Mouse (Mus musculus) spleen, postnatal 14 days (tissue): ENCODE results near the gene Rd3l.

Experiments
- DNase-seq, 2 experiments: peaks; one replicate each; pipeline ENCODE4 v3.0.0; 2021 to 2022; ENCODE audit warnings: low spot score in 2 of 2

Gene Rd3l

GRCm38 (mm10) chr12:111980887-111981367 lies at the start of gene Rd3l:
Gene Rd3l, minus strand, starts transcription at chr12:111981317.
- DNase-seq: no peak

- DNase-seq: no peak
Measured at GRCm38 (mm10) chr12:112027408-112027807, 46.3 kb upstream of the Rd3l start.

- no peak for DNase-seq
Measured at GRCm38 (mm10) chr12:112025907-112026645, 45.0 kb upstream of the Rd3l start.

GRCm38 (mm10) chr12:112025457-112025856 lies 44.3 kb upstream of the Rd3l start:
- no peak for DNase-seq

DNA sequence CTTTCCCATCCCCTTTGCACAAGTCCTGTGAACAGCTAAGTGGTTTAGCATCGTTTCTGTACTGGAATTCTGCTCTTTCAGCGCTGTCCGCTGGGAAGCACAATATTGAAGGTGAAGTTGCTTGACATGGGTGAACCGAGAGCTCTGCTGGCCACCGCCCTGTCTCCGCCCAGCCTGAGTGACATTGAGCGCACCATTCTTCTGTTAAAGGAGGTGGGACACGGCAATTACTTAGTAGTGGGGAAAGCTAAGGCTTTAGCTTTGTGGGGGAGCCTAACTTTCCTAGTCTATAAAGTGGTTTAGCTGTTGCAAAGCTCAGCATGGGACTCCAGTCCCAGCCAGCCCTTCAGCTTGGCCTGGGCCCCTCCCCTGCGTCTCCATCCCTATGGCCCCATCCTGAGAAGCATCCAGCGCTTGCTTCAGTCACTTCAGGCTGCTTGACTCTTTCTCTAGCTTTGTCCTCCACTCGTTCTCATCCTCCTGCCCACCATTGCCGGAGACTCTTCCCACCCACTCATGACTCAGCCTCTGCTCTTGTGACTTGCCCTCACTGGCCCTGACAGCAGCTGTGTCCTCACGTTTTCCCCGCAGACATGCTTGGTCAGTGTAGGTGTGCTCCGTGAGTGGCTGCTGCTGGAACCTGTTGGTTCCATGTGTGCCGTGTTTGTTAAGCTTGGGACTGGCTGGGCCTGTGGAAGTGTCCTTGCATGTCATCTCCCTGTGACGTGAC lies 43.6 kb upstream of the Rd3l start:
- no peak for DNase-seq

- DNase-seq: no peak
Measured at GRCm38 (mm10) chr12:112023306-112023705, 42.2 kb upstream of the Rd3l start.

DNA sequence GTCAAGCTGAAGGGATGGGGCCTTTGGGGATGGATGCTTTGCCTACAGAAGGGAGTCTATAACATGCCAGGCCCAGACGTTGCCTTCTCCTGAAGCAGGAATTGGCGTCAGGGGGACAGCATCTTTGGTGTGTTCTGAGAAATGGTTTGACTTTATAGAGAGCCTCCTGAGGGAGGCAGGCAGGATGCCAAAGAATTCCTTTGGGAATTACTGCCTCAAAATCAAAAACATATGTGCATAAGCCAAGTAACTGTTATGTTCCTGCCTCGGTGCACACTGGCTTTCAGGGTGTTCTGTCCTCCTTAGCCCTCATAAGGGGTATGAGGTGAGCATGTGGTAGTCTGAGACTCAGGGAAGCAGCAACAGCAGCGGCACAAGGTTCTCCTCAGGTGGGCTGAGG lies 35.2 kb upstream of the Rd3l start:
- no peak for DNase-seq

GRCm38 (mm10) chr12:112013271-112013801 lies 32.2 kb upstream of the Rd3l start:
- no peak for DNase-seq

- no peak for DNase-seq
Measured at GRCm38 (mm10) chr12:112012511-112013270, 31.6 kb upstream of the Rd3l start.

GRCm38 (mm10) chr12:112001223-112001622 lies 20.1 kb upstream of the Rd3l start:
- peak in 1 of 2 experiments; percentile 36 for DNase-seq

- DNase-seq: no peak
Measured at GRCm38 (mm10) chr12:111999735-112000134, 18.6 kb upstream of the Rd3l start.

GRCm38 (mm10) chr12:111995161-111995560 lies 14.0 kb upstream of the Rd3l start:
- DNase-seq: no peak

- DNase-seq: no peak
Measured at GRCm38 (mm10) chr12:111992626-111993025, 11.5 kb upstream of the Rd3l start.

DNA sequence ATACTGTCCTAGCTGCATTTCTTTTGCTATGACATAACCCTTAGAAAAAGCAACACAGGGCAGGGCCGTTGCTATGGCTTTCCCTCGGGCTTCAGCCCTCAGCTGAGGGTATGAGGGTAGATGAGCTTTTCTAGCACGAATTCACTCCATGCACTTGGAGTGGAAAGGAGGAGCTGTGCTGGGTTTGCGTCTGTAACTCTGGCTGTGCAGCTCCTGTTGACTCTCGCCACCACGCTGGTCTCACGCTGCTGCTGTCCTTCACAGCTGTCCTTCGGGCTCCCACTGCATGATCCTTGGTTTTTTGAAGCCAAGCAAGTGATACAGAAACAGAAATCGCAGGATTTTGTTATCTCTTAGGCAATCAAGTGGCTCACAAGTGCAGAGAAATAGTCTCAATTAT lies 5.6 kb upstream of the Rd3l start:
- no peak for DNase-seq

DNA sequence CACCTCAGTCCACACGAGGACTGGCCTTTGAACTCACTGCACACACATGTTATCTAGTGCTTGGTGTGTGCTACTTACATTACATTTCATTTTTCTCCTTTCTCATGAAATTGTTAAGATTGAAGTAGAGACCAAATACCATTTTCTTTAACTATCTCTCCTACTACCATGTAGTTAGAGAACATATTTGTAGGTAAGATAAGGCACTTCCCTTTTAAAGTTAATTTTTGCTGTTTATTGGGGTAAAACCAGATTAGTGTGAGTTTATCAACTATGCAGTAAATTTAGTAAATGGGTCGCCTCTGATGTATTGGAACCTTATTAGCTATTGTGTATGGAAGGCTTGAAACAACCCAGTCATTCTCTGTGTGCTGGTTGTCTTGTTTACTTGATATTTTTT lies 2.0 kb upstream of the Rd3l start:
- DNase-seq: no peak

DNA sequence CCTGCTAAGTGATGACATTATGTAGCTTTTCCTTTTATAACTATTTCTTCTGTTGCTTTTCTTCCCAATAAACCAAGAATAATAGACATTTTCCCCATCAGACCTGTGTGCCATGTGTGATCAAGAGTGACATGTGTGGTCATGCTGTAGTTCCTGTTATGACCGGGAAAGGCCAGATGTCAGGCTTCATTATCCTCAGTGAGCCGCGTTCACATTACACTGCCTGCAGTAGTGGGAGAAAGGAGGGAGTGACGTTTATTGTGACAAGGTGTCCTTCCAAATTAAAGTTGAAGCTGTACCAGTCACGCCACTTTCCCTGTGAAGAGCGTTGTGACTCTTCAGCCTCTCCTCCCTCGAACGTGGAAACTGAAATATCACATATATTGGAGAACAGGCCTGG lies 714 bp upstream of the Rd3l start:
- DNase-seq: no peak

GRCm38 (mm10) chr12:111978274-111978673 lies 2.8 kb downstream of the Rd3l start:
- no peak for DNase-seq

GRCm38 (mm10) chr12:111977138-111977537 lies 4.0 kb downstream of the Rd3l start:
- no peak for DNase-seq

DNA sequence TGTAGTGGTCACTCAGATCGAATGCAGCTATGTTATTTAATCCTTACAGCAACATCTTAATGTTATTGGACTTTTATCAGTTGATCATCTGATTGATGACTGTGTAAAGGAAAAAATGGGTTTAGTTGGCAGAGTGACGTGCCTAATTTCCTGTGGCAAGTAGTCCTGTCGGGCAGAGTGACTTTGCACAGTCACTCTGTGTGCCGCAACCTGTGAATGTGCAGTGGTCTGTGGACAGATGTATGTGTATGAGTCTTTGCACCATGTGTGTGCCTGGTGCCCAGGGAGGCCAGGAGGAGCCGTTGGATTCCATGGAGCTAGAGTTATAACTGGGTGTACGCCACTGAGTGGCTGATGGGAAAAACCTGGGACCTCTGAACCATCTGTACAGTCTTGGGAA lies 6.5 kb downstream of the Rd3l start:
- DNase-seq: no peak

DNA sequence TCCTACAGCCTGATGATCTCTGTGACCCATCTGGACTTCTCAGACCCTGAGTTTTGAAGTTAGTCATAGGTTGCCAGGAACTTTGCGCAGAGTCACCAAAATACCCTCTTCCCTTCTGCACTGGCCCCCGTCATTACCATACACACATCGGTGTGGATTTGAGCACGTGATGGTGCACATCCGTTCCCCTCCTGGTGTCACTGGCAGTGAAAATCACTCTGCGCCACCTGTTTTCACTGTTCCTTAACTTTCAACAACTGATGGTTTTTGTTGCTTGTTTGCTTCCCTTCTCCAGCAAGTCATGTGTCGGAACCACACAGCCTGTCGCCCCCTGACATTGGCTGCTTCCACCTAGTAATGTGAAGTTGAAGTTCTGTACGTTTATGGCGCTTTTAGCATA lies 8.6 kb downstream of the Rd3l start:
- DNase-seq: no peak

- no peak for DNase-seq
Measured at GRCm38 (mm10) chr12:111971231-111971686, 9.9 kb downstream of the Rd3l start, which contains the start of gene Tdrd9. Gene Tdrd9, plus strand, starts transcription at chr12:111971559.

DNA sequence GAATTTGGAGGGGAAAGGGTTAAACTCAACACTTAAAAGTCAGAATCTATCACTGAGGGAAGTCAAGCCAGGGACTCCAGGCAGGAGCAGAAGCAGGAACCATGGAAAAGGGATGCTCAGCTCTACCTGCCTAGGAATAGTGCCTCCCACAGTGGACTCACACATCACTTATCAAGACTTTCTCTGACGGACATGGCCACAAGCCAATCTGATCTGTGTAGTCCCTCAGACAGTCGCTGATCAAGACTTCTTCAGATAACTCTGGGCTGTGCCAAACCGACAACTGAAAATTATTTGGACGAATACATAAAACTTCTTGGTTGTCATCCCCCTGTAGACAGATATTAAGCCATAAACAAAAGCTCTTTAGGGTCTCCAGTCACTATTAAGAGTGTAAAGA lies 11.0 kb downstream of the Rd3l start:
- no peak for DNase-seq
